Mouse (Mus musculus): Measurements from ENCODE around the gene Tmub2.
A peak's percentile ranks its signal among the peaks of the same experiment; 100 is the strongest.

Tmub2 gene

DNA sequence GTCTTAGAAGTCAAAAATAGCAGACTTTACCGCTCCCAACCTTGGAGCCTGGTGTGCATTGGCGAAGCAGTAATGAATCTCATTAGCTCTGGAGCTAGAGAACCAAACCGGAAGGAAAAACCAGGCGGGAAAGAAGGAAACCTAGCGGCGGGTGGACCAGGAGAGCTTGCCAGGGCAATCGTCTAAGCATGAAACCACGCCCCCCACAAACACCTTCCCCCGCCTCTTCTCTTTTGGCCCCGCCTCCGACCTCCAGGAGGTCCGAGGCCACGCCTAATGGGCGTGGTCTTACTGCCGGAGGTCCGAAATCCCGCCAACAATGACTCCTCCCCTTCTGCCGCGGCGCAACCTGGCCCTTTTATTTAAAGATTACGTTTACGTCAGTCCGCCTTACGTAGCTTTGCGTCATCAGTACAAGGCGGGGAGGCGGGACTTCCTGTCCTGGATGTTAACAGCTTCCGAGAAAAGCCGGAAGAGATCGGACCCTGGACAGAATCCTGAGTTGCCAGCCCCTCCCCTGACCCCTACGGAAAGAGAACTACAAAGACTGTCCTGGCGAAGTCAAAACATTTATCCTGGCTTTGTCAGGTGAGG, at the start of gene Tmub2:
TSS of gene Tmub2 (plus strand) at position 431 of the 594 bp plus-strand sequence.
- DNase-seq (ENCODE audit: low spot score) = peak; percentile 93

DNA sequence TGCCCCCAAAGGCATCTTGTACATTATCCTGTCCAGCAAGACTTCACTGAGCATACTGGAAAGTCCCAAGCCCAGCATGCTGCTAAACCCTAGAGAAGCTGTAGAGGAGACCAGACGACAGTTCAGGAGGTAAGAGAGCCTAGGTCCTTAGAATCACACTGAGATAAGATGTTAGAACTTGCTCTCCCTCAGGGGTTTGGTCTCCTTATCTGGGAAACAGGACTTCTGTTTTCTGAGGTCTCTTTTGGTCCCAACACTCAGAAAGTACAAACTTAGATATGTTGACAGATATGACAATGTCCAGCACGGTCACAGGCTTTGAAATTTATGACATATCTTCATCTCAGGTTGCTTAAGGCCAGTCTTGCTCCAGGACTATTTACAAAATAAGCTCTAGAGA, 48.7 kb upstream of the Tmub2 start:
- no peak for DNase-seq (ENCODE audit: low spot score)

DNA sequence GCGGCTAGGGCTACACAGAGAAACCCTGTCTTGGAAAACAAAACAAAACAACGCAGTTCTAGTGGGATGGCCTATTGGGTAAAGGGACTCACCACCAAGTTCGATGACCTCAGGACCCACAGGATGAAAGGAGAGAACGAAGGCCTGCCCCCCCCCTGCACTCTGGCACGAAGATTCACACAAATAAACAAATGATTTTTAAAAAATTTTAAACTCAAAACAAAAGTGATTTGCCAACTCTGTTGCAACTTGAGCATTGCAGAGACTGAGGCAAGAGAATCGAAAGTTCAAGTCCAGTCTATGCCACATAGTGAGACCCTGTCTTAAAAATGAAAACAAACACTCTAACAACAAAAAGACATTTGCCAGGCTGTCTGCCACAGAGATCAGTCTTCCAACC, 44.1 kb upstream of the Tmub2 start:
- DNase-seq (ENCODE audit: low spot score) = no peak

DNA sequence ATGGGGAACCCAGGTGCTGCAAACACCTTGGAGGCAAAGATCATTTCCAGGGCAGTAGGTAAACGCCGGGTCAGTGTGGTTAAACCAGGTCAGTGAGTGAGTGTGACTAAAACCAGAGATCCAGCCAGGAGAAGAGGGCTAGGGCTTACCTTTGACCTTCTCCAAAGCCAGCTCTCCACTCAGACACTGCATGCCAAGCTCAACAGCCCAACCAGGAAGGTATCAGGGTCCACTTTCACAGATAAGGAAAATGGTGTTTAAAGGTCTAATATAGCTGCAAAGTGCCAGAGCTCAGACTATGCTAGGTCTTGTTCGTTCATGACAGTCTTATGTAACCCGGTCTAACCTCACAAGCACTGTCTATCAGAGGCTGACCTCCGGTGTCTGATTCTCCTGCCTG, 43.5 kb upstream of the Tmub2 start:
- DNase-seq (ENCODE audit: low spot score) = no peak

DNA sequence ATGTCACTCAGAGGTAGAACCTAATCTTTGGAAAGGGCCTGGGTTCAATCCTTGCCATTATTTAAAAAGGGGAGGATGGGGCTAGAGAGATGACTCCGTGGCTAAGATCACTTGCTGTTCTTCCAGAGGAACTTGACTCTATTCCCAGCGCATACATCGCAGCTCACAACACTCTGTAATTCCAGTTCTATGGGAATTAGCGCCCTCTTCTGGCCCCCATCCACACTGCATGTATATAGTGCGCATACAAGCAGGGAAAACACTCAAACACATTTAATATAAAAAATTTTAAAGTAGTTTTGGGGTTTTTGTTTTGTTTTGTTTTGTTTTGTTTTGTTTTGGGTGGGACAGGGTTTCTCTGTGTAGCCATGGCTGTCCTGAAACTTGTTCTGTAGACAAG, 42.9 kb upstream of the Tmub2 start:
- no peak for DNase-seq (ENCODE audit: low spot score)

DNA sequence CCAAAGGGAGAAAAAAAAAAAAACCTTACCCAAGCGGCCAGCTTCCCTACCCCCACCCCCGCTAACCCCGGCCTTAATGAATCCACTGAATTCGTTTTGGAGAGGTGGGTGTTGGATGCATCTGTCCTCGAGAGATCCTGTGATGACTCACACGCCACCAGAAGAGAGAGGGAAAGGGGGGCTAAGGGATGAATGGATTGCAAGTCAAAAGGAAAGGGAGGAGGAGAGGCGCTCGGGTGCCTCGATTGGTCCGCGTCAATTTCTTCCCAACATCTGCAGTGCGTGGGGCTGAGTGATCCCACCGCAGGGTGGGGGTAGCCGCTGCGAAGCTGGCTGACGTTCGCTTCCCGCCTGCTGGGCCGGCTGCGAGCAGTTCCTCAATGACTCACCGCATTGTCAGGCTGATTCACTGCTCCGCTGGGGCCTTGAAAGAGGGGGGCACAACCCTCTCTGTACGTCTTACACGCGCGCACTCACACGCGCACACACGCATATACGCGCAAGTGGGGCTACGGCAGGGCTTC, 39.7 kb upstream of the Tmub2 start:
- DNase-seq (ENCODE audit: low spot score) = no peak

DNA sequence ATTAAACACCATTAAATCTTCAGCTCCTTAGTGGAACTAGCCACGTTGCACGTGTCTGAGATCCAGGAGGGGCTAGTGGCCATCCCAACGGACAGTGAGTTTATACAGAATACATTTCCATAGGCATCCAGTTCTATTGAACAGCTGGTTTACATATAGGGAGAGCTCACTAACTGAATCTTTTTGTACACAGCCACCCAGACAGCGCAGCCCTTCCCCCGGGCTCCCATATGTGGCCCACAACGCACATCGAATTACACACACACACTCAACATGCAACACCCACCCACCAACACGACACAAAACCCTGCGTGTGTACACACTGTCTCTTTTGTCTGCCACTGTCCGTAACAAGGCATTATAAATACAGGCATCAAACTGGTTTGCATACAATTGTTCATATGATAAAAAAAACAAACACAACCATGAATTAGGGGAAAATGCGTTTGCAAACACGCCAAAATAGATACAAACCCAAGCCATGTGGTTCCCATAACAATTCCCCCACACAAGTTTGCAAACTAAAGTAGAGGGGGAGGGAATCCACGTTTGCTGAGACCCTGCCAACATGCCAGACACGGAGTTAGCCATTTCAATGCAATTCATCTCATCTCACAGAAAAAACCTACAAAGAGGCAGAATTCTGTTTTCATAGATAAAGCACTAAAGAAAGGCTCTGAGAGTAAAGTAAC, 39.0 kb upstream of the Tmub2 start:
- DNase-seq (ENCODE audit: low spot score) = no peak

DNA sequence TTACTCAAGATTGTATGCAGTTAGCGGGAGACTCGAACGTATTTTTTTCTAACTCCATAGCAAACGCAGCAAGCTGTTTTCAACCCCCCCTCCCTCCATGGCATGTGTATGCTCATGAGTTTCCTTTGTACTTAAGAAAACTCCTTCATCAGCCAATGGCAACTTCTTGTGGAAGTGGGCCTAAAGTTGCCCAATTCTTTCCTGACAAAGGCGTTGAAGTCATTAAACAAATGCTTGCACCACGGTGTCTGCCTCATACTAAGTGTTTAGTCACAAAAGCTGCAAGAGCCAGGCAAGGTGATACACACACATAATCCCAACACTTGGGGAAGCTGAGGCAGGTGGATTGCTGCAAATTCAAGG, 38.5 kb upstream of the Tmub2 start:
- DNase-seq (ENCODE audit: low spot score) = no peak

DNA sequence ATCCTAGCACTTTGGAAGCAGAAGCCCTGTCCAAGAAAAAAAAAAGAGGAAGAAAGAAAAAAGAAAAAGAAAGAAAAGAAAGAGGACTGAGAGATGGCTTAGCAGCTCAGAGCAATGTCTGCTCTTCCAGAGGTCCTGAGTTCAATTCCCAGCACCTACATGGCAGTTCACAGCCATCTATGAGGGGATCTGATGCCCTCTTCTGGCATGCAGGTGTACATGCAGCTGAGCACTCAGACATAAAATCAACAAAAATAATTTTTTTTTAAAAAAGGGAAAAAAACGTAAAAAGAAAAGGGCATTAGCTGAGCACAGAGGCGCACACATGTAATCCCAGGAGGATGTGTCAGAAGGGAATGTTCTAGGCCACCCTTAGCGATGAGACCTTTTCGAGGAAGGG, 37.9 kb upstream of the Tmub2 start:
- DNase-seq (ENCODE audit: low spot score) = no peak

DNA sequence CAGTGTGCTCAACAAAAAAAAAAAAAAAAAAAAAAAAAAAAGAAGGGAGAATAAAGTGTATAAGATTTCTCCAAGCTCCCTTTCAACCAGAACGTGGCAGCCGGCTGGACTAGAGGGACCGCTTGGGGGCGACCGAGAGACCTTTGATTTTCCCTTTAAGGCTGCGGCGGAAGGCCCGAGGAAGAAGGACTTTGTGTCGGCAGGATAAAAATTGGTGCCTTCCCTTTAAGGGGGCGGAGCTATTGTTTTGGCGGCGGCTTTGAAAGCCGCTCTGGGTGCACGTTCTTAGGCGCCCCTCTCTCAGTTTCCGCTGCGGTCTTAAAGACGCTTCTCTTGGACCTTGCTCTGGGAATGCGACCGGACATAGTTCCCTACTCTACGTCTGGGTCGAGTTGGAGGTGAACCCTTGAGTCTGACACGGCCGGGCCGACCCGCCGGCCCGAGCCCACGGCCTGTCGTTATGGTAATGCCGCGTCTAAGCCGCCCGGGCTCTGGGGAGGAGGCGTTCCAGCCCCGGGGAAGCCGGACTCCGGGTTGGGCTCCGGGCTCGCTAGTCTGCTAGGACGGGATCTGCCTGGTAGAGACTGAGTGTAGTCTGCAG, 36.0 kb upstream of the Tmub2 start, which contains the start of gene BC030867:
TSS of gene BC030867 (plus strand) at position 253 of the 601 bp plus-strand sequence.
- DNase-seq (ENCODE audit: low spot score) = peak; percentile 98

DNA sequence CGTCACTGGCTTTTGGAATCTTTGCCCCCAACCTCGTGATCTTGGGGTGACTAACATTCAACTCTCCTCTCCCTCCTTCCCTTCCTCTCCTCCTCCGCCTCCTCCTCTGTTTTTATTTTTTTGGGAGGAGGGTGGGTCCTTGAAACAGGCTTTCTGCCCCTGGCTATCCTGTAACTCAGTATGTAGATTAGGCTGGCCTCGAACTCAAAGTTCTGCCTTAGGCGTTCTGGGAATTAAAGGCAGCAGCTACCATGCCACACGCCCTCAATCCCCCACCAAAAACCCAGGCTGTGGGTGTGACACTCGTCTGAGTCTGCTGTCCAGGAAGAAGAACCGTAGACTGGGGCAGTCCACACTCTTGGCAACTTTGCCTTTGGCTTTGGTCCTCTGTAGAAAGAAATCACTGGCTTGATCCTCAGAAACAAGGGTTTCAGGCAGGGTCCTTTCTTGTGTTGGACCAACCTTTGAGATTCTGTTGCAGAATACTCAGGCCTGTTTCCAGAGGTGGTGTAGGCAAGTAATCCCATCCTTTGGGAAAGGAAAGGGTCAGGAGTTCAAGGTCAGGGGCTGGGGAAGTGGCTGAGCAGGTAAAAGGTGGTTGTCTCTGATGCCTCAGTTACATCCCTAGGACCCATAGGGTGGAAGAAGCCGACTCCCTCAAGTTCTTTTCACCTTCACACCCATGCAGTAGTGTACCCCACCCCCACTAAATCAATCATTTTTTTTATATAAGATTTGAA, 35.2 kb upstream of the Tmub2 start:
- no peak for DNase-seq (ENCODE audit: low spot score)

DNA sequence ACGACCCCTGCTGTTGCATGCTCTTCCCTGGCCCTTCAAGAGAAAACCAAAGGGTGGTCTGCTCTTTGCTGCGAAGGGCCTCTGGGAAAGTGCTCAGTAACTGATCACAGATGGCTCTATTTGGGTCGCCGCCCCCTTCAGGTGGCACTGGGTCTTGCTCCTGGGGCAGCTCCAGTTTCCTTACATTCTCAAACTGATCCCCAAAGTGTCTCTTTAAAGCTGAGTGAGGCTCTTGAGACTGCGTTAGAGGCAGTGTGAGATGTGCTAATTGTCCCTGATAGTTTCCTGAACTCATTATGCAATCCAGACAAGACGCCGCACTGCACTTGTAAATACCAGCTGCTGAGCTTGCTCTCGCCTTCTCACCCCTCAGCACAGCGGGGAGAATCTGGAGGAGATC, 27.2 kb upstream of the Tmub2 start:
- no peak for DNase-seq (ENCODE audit: low spot score)

DNA sequence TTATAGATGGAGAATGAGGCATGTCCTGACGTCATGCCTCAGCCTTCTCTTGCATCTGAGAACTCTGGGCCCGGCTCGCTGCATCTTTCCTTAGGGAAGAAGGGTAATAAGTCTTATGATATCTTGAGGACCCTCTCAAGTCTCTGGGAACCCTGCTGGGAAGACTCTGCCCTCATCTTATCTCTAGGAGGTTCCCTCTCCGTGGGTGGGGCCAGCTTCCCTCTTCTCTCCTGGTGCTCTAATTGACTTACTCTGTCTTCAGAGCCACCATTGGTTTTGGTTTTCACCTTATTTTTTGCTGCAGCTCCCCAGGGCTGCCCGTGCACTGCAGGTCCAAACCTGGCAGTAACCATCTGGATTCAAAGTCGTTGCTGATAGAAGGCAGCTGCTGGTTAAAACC, 26.6 kb upstream of the Tmub2 start:
- DNase-seq (ENCODE audit: low spot score) = no peak

DNA sequence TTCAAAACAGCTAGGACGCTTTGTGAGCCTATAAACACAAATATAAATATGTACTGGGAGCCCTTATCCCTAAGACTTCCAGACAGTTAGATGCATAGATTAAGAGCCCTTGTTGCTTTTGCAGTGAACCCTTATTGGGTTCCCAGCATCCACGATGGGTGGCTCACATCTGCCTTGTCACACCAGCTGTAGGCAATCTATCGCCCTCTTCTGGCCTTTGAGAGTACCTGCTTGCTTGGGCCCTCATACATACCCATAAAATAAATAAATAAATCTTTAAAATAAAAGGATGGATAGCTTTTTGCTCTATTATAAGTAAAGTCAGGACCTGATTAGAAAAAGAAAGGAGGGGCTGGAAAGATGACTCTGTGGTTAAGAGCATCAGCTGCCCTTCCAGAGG, 26.2 kb upstream of the Tmub2 start:
- DNase-seq (ENCODE audit: low spot score) = no peak

DNA sequence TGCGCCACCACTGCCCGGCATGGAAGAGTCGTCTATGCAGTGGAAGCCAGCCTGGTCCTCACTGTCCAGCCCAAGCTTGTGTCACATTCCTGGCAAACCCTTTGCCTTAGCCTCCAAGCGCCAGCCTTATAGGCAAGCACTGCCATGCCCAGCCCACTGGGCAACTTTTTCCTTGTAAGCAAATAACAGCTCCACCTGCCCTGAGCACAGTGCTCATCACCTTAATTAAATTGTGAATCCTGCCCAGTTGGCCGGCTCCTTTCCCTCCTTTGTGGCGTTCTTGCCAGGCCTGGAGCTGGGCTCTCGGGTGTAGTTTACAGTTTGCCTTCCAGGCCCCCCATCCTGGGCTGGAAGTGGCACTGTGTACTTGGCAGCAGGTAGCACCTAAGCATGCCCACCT, 21.5 kb upstream of the Tmub2 start:
- DNase-seq (ENCODE audit: low spot score) = no peak

DNA sequence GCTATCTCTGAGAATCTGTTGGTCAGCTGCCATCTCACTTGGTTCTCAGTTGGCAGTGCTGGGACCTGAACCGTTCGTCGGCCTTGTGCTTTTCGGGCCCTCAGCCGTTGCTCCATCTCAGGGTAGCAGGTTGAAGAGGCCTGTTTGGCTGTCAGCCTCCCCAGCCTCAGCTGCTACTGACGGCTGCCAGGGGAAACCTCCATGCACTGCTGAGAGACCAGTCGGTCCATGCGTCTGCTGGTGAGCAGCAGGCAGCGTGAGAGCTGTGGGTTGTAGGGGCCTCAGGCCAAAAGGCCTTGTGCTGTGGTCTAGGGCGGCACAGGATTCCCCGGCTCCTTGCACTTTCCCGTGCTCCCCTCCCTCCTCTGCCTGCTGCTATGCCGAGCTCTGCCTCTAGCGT, 18.9 kb upstream of the Tmub2 start:
- no peak for DNase-seq (ENCODE audit: low spot score)

DNA sequence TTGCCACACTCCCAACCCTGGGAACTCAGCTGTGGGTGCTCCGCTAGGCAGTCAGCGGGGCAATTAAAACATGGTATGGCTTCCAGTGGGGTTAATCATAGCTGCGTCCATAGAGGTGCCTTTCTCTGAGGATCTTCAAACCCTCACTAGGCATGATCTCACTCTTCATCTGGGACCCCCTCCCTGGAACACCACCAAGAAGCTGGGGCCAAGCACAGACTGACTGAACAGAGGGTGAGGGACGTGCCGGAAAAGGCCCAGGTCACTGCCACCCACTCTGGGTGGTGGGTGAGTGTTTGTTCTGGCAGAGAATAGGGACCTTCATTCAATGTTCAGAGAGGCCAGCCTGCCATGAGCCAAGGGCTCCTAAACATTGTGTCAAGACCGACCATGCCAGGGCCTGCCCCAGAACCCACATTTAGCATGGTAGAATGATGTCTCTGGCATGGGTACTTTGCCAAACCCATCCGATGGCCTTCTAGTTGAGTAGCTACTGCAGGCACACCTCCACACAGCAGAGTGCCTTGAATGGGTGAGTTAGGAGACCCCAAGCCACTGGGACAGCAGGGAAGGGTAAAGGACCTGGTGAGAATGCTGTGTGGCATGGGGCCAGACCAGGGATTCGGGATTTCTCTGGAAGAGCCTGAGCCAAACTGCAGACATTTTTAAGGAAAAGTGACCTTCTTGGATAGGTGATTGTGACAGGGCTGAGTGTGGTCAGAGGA, 17.9 kb upstream of the Tmub2 start:
- no peak for DNase-seq (ENCODE audit: low spot score)

DNA sequence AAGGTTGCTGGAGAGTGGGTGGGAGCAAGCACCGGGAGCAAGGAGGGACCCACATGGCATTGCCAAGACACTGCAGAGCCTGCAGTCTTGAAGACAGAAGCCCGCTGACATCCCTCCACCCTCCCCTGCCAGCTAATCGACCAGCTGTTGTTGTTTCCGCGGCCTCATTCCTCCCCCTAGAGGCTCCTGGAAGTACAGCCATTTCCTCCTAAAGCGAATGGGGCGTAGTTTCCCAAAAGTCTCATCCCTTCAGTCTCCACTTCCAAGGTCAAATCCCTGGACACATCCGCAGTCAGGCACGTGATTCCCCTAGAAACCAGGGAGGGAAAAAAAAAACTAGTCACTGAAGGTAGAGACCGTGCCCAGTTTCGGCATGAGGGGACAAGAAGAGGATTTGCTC, 17.3 kb upstream of the Tmub2 start:
- DNase-seq (ENCODE audit: low spot score) = no peak

DNA sequence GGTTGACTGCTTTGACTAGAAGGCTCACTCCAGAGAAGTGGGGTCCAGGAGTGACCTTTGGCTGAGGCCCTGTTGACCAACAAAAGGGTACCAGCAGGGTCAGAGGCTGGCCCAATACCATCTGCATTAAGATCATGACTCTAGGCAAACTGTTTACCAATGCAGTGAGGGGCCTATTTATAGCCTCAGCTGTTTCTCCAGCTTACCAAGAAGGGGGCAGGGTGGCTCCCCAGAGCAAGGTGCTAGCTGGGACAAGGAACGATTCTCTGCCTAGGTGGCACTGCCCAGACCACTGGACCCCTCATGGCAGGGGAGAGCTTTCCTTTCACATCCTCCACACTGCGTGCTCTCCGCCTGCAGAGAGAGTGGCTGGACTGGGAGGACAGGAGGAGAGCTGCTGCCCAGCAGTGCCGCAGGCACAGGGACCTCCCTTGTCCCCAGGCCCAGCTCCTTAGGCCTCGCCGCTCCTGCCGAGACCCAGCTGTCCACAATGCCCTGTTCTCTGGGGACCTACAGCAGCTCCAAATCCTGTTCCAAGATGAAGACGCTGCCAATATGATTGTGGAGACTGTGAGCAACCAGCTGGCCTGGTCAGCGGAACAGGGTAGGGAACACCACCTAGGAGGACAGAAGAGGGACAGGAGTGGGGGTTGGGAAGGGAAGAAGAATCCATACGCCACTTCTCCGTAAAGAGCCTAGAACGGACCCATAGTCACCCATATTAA, 16.0 kb upstream of the Tmub2 start, which contains the start of gene Asb16:
TSS of gene Asb16 (plus strand) at position 224 of the 725 bp plus-strand sequence.
- DNase-seq (ENCODE audit: low spot score) = no peak

DNA sequence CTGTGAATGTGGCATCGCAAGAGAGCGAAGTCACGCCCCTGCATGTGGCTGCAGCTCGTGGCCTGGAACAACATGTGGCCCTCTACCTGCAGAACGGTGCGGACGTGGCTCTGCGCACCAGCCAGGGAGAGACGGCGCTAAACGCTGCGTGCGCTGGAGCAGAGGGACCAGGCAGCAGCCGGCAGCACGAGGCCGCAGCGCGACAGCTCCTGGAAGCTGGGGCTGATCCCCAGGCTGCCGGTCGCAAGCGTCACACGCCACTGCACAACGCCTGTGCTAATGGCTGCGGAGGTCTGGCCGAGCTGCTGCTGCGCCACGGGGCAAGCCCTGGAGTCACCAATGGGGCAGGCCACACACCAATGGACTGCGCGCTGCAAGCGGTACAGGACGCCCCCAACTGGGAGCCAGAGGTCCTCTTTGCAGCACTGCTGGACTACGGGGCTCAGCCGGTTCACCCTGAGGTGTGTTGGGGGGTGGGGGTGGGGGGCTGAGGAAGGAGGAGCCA, 8.3 kb upstream of the Tmub2 start:
- no peak for DNase-seq (ENCODE audit: low spot score)

DNA sequence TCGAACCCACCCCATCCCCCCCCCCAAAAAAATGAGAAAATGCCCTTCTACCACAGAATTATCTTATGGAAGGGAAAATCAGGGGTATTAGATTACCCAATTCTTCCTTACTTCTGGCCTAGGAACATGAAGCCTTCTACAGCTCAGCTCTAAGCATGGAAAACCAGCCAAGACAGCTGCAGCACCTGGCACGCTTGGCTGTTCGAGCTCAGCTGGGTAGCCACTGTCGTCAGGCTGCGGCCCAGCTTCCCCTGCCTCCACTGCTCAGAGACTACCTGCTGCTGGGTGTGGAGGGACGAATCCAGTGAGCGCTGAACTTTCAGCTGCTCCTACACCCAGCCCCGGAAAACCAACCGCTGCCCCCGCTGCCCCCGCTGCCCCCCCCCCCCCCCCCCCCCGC, 7.0 kb upstream of the Tmub2 start:
- no peak for DNase-seq (ENCODE audit: low spot score)
